Mouse (Mus musculus) cortical plate, adult 2 months (tissue): ENCODE results near the gene Wwtr1. TPM values are rescaled to one million over a fixed set of nuclear protein-coding genes. Genes with fewer than 3 reads are reported as not detected.

ENCODE experiments used
- H3K27ac ChIP-seq: fragments of 200-500 bp; 2 replicates; pipeline ENCODE4 v1.5.1; 2012; ENCODE audit warnings: low read length, control low read depth, inconsistent platforms; ENCODE audit not compliant: insufficient read depth
- H3K4me1 ChIP-seq: fragments of 200-500 bp; 2 replicates; pipeline ENCODE4 v1.6.1; 2011; ENCODE audit warnings: low read length; ENCODE audit not compliant: control insufficient read depth, insufficient read depth
- H3K4me3 ChIP-seq: fragments of 200-500 bp; 2 replicates; pipeline ENCODE4 v1.5.1; 2011; ENCODE audit warnings: mild to moderate bottlenecking, low read length, control low read depth; ENCODE audit not compliant: insufficient read depth
- CTCF ChIP-seq: fragments of 200-500 bp; IDR thresholded peaks from 2 replicates; pipeline ENCODE4 v1.5.1; 2011; ENCODE audit warnings: mild to moderate bottlenecking, control low read depth, low read length; ENCODE audit not compliant: insufficient read depth; ENCODE audit errors: extremely low read depth
- POLR2A ChIP-seq: fragments of 200-500 bp; IDR thresholded peaks from 2 replicates; pipeline ENCODE4 v1.6.1; 2011; ENCODE audit warnings: mild to moderate bottlenecking, low read length, control low read depth; ENCODE audit not compliant: insufficient read depth; ENCODE audit errors: extremely low read depth
- polyA plus RNA-seq: library from polyadenylated mRNA; depleted of rRNA; stranded (reverse); fragments of >200 nt; gene quantifications from 2 replicates; pipeline ENCODE4 v1.2.3, GENCODE M21; 2012

Wwtr1 gene
- polyA plus RNA-seq, 1 experiment, result 11.6 TPM

DNA sequence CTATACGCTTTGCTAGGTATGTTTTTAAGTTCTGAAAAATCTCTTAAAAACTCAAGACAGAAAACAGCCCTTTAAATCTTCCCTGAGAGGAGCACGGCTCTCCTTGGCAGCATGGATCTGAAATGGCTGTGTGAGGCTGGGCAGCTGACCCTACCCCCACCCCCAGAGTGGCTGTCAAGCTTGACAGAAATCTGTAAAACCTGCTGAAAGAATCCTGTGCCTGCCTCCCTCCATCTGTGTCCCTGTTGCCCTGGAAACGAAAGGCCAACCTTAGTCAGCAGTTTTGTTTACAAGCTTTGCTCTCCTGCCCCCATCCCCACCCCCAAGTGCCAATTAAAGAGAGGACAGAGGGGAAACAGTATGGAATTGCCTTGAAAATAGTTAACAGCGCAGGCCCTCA is 103.3 kb downstream of the Wwtr1 start:
- Histone ChIP-seq H3K27ac (no peak overlapping the region), H3K4me1 (no peaks in the 10 kb centered on the region), H3K4me3 (no peak overlapping the region)
- no peak for TF ChIP-seq POLR2A
- TF ChIP-seq CTCF, result no peak

DNA sequence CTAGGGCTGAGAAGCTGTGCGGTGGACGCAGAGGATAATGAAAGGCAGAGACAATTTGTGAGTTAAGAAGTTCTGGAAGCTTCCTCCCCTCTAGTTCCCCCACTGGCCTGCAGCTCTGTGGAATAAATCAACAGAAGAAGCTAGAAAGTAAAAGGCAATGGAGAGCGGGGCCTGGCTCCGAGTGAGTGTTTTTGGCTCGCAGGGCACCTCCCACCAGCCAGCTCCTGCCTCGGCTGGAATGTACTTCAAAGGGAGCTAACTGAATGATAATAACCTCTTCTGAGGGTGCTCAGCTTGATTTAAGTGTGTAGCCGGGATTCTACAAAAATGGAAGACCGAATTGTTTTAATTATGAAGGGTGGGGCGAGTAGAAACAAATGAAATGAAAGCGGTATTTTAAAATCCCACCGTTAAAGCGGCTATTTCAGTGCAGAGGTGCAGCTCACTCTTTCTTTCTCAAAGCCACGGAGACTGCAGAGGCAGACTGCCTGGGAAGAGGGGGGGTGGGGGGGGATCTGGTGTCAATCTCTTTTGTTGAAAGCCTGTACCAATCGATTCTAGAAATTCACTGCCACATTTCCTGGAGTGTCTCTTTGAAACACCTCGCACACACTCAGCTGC is 104.6 kb downstream of the Wwtr1 start:
- no peak for TF ChIP-seq CTCF
- TF ChIP-seq POLR2A, result no peak
- Histone ChIP-seq H3K4me3 (no peak overlapping the region), H3K27ac (0 out of 2 replicates have a peak overlapping the region, but pooled peaks have one; percentile 26), H3K4me1 (no peaks in the 10 kb centered on the region)

DNA sequence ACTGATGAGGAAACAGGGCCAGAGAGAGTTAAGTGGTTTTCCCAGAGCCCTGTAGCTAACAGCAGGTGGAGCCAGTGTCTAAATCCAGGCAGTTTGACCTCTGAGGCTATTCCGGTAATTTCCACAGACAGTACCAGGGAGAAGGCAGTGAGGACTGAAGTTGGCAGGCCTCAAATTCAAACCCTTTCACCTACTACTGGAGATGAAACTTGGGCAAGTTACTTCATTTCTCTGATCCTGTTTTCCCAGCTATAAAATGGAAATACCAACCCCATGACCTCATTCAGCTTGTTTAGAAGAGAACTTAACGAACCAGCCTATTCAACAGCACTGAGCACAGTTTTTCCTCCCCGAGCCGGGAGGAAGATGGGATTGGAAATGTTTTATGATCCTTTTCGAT is 105.4 kb downstream of the Wwtr1 start:
- Histone ChIP-seq H3K27ac (0 out of 2 replicates have a peak overlapping the region, but pooled peaks have one; percentile 26), H3K4me1 (no peaks in the 10 kb centered on the region), H3K4me3 (no peak overlapping the region)
- no peak for TF ChIP-seq POLR2A
- TF ChIP-seq CTCF, result peak; percentile 55; the same call in 1 of the 2 replicates

DNA sequence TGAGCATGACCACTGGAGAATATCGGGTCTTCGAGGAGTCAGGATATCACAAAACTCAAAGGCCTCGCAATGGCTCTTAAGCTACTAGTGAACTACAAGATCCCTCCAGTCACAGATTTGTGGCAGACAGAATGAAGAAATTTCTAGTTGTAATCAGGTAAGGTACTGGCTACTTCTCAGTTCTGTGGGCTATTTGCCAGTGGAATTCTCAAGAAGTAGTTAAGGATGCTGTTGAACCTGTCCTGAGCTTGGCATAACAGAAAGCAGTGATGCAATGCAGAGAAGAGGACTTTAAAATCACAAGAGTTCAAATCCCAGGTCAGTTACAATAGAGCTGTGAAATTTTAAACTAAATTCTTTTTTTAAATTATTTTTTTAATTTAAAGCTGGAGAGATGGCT is 106.4 kb downstream of the Wwtr1 start:
- Histone ChIP-seq H3K4me3 (no peak overlapping the region), H3K27ac (no peak overlapping the region), H3K4me1 (no peaks in the 10 kb centered on the region)
- TF ChIP-seq POLR2A (no peak), CTCF (no peak)

DNA sequence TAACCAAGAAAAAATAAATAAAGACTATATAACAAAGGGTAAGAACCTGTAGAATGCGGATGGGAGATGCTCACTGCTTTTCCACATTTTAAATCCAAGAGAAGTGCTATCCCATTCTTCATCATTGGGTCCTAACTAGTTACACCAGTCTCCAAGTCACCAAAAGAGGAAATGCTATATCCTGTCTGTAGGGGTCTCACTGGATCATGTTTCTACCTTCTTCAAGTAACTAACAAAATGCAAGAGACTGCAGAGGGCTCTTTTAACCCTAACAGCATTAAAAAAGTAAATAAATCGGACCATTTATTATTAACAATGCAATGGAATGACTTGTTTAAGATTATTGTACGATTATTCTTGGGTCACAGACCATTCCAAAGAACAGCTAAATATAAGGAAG is 109.4 kb downstream of the Wwtr1 start:
- Histone ChIP-seq H3K4me1 (no peaks in the 10 kb centered on the region), H3K27ac (no peak overlapping the region), H3K4me3 (no peak overlapping the region)
- no peak for TF ChIP-seq POLR2A
- TF ChIP-seq CTCF, result 0 out of 2 replicates have a peak, but pooled peaks have one; percentile 1

DNA sequence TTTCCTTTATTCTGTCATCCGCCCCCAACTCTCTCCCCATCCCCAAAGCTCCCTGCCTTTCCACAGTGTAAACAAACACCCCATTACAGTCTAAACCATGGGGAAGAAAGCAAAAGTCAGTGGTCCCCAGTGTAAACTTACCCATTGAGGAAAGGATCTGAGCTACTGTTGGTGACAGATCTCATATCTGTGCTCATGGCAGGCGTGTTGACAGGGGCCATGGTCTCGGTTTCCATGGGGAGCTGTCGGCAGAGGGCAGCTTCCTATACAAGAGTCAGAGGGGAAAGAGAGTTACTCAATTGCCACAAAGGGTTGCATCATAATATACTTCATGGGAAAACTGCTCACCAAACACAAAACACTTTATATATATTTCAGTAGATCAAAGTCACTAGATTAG is 112.4 kb downstream of the Wwtr1 start:
- TF ChIP-seq POLR2A (no peak), CTCF (no peak)
- Histone ChIP-seq H3K4me1 (no peaks in the 10 kb centered on the region), H3K27ac (no peak overlapping the region), H3K4me3 (no peak overlapping the region)

DNA sequence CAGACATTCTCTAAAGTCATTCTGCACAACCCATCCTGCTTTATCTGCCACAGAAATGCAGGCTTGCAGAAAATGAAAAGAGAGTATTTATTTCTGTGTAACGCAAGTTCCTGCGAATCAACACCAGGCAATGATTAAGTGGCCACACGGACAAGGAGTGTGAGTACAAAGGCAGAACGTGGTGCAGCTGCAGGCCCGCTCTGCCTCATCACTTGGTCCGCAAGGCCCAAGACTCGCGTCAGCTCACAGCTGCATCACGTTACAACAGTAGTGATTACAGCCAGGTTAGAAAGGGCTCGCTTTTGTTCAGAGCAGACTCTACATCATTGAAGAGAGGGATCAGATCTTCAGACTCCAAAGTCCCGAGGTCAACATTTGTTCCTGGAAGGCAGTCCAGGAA is 117.1 kb downstream of the Wwtr1 start:
- H3K4me3 ChIP-seq, result no peak overlapping the region
- H3K27ac ChIP-seq, result no peak overlapping the region
- H3K4me1 ChIP-seq, result no peaks in the 10 kb centered on the region
- TF ChIP-seq CTCF (no peak), POLR2A (no peak)

DNA sequence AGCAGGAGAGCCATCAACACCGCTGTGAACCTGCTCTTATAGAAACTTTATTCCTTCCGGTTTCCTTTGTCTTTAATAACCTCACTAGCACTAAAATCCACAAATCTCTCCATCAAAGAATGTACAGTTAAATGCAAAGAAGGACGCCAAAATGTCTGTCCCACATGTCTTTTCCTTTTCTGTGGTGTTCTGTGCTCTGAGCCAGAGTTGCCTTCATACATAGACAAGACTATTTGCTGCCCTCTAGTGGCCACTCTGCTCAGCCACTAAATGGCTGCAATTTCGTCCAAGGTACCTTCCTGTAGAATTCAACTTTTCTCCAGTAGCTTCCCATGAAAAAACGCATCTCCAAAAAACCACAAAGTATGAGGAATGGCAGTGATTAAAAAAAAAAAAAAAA is 127.3 kb downstream of the Wwtr1 start:
- Histone ChIP-seq H3K4me1 (no peaks in the 10 kb centered on the region), H3K4me3 (no peak overlapping the region), H3K27ac (no peak overlapping the region)
- TF ChIP-seq POLR2A (no peak), CTCF (peak; percentile 84)

DNA sequence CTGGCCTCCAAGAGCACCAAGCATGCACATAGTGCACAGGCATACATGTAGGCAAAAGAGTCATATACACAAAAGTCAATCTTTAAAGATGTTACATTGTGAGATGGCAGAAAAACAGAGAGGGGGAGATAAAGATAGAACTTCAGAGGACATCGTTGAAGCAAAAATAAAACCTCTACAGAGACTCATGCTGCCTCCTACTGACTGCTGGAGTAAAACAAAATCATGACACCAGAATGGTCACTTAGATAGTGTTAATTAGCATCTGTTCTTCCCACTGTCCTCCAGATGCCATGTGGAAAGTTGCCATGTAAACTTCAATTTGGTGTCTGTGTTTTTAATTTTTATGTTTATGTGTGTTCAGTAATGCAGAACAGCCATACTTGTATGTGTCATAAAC is 127.8 kb downstream of the Wwtr1 start:
- H3K4me1 ChIP-seq, result no peaks in the 10 kb centered on the region
- TF ChIP-seq CTCF (no peak), POLR2A (no peak)
- no peak overlapping the region for H3K4me3 ChIP-seq
- no peak overlapping the region for H3K27ac ChIP-seq

DNA sequence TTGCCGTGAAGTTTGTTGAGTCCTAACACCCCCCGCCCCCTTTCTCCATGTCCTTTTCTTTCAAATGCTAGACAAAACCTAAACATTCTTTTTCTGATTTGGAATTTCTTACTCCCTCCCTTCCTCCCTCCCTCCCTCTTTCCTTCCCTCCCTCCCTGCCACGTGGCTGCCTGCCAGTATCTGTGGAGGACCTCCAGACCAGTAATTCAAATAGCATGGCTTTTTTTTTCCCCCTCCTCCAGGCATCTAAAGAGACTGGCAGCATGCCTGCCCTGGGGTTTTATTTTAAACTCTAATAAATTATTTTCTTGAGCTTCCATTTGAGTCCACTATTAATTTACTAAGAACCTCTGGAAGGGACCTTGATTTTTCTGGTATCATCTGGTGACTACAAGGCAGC is 130.0 kb downstream of the Wwtr1 start:
- Histone ChIP-seq H3K27ac (no peak overlapping the region), H3K4me1 (no peaks in the 10 kb centered on the region), H3K4me3 (no peak overlapping the region)
- TF ChIP-seq POLR2A, result no peak
- TF ChIP-seq CTCF, result no peak

DNA sequence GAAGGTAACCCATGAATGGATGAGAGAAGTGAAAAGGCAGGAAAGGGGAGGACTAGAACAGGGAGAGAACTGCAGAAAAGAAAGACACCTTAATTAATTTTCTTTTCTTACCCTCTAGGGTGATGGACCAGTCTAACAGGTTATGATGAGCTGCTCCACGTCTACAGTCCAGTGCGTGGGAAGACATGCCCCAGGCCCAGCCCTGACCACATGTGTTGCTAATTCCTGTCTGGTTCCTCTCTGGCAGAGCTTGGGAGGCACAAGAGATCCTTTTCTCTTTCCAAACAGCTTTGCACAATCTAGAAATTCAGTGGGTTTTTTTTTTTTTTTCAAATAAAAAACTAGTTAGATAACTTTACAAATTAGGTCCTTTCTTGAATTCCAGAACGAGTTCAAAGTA is 134.8 kb downstream of the Wwtr1 start:
- TF ChIP-seq POLR2A, result no peak
- TF ChIP-seq CTCF, result no peak
- H3K4me3 ChIP-seq, result no peak overlapping the region
- no peak overlapping the region for H3K27ac ChIP-seq
- no peaks in the 10 kb centered on the region for H3K4me1 ChIP-seq
